Mouse (Mus musculus): ENCODE data around the gene Fsip1. TPM values are rescaled to one million over a fixed set of nuclear protein-coding genes. Genes with fewer than 3 reads are reported as not detected.
A peak's percentile ranks its signal among the peaks of the same experiment; 100 is the strongest.

Fsip1 gene
- polyA plus RNA-seq, 1 experiment from 2014 or later = 4.1 TPM

DNA sequence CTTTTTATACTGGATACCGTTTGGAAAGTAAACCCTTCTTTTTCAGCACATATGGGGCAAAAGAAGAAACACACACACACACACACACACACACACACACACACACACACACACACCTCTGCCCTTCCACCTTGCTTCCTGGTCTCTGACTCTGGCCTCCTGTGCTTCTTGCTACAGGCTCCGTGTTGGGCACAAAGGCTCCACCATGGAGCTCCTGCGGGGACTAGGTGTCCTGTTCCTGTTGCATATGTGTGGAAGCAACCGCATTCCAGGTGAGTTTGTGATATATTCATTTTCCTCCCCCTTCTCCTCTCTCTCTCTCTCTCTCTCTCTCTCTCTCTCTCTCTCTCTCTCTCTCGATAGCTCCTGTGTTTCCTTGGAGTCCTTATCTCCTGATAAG, 144.3 kb downstream of the Fsip1 start:
- H3K9me3 ChIP-seq (ENCODE audit: control insufficient read depth, low read length) = no peaks in the 10 kb centered on the region
- H3K4me1 ChIP-seq (ENCODE audit: control insufficient read depth, insufficient read depth, low read depth, low read length) = peaks cover 13% of the 10 kb centered on the region
- no peaks in the 10 kb centered on the region for H3K36me3 ChIP-seq (ENCODE audit: control insufficient read depth, insufficient read depth, low read length)
- H3K27me3 ChIP-seq (replicated peaks; ENCODE audit: control insufficient read depth, insufficient read depth, low read length) = peaks cover 3% of the 10 kb centered on the region; the same call in 1 of the 2 replicates
- WGBS = 21% methylated on average over 5 of the region's 5 CpGs
- no peak overlapping the region for H3K27ac ChIP-seq (ENCODE audit: low read depth, low read length)
- ATAC-seq = no peak
- H3K9ac ChIP-seq (ENCODE audit: low read depth, low read length) = peak overlapping the region; percentile 69; the same call in 1 of the 2 replicates
- H3K4me2 ChIP-seq (ENCODE audit: low read length) = peak overlapping the region; percentile 77
- H3K4me3 ChIP-seq (ENCODE audit: low read length) = peak overlapping the region; percentile 59

DNA sequence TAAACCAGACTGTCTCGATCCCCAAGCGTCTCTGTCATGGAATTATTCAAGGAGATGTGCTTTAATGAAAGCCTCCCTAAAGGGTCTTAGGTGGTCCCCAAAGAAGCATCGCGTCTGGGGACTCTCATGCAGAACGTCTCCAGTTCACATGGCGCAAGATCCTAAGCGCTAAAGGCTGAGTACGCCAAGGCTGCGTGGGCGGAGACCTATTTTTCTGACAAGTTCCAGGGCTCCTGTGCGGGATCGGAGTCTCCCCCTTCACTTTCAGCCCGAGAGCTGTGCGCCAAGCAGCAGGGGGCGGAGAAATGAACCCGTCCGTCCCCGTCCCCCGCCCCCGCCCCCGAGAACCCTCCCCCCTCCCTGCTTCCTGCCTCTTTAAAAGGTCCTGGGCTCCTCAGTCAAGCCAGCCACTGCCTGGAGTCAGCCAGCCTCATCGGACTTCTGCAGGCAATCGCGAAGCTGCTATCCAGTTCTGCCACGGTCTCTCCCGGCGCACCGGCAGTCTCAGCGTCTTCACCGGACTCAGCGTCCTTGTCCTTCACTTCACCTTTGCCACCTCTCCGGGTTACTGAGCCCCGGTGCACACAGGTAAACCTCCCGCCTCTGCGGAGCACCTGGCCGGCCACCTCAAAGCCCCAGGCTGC, 145.2 kb downstream of the Fsip1 start, which contains the start of gene Thbs1:
Thbs1 (plus strand) TSS at position 389 of the 644 bp plus-strand sequence.
- H3K36me3 ChIP-seq (ENCODE audit: control insufficient read depth, insufficient read depth, low read length) = no peaks in the 10 kb centered on the region
- peak within 1 kb of the TSS; percentile 77 for H3K4me2 ChIP-seq (ENCODE audit: low read length)
- ATAC-seq = peak; percentile 82
- H3K4me3 ChIP-seq (ENCODE audit: low read length) = peak within 1 kb of the TSS; percentile 59
- peaks cover 3% of the 10 kb centered on the region; the same call in 1 of the 2 replicates for H3K27me3 ChIP-seq (replicated peaks; ENCODE audit: control insufficient read depth, insufficient read depth, low read length)
- peak within 1 kb of the TSS; percentile 69 for H3K9ac ChIP-seq (ENCODE audit: low read depth, low read length)
- H3K4me1 ChIP-seq (ENCODE audit: control insufficient read depth, insufficient read depth, low read depth, low read length) = peaks cover 13% of the 10 kb centered on the region
- H3K27ac ChIP-seq (ENCODE audit: low read depth, low read length) = no peak within 1 kb of the TSS
- under 1% methylated on average over 34 of the region's 36 CpGs for WGBS
- H3K9me3 ChIP-seq (ENCODE audit: control insufficient read depth, low read length) = no peaks in the 10 kb centered on the region

DNA sequence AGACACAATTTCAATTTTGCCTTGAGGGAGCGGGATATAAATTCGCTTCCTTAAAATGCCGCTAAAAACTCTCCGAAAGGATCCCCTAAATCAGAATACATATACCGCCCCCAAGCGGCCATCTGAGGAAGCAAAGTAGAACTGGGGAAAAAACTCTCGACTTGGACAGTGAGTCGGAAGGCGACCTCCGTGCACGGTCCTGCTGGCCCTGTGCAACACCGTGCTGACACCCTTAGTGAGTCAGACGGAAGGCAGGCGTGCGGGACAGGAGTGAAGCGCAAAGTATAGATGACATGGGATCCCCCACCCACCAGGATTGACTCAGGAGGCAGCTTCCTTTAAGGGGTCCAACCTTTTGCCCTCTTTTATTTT, 145.7 kb downstream of the Fsip1 start:
- Histone ChIP-seq H3K27me3 (replicated peaks; ENCODE audit: control insufficient read depth, insufficient read depth, low read length) (peaks cover 3% of the 10 kb centered on the region; the same call in 1 of the 2 replicates), H3K4me3 (ENCODE audit: low read length) (peak overlapping the region; percentile 59), H3K4me1 (ENCODE audit: control insufficient read depth, insufficient read depth, low read depth, low read length) (peaks cover 13% of the 10 kb centered on the region), H3K9ac (ENCODE audit: low read depth, low read length) (peak overlapping the region; percentile 69), H3K36me3 (ENCODE audit: control insufficient read depth, insufficient read depth, low read length) (no peaks in the 10 kb centered on the region), H3K9me3 (ENCODE audit: control insufficient read depth, low read length) (no peaks in the 10 kb centered on the region), H3K4me2 (ENCODE audit: low read length) (peak overlapping the region; percentile 77), H3K27ac (ENCODE audit: low read depth, low read length) (no peak overlapping the region)
- under 1% methylated on average over 16 of the region's 16 CpGs for WGBS
- ATAC-seq = peak; percentile 85

DNA sequence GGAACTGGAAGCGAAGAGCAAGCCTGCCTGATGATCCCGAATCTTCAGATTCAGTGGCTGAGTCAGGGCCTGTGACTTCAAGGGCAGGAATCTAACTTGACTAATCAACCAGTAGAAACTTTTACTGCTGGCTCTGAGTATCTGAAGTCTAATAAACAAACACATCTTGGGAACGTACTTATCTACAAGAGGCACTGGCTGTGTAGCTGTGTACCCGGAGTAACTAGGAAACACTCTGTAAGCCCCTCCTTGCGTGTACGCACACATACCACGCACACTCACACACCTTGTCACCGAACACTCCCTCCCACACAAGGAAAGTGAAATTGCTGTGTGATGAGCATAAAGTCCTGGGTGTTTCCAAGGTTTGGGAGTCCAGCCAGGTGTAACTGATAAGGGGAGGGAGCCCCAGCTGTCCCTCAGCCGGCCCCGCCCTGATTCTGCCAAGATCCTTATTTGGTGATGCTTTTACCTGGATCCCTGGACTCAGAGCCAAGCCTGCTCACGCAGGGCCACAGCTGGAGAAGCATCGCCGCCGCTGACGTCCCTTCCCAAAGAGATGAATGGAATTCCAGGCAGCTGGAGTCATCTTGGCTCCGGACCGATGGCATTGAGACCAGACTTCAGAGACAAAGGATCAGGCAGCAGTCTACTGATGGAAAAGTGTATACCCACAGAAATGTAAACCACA, 146.4 kb downstream of the Fsip1 start:
- peaks cover 8% of the 10 kb centered on the region for H3K4me1 ChIP-seq (ENCODE audit: control insufficient read depth, insufficient read depth, low read depth, low read length)
- no peaks in the 10 kb centered on the region for H3K9me3 ChIP-seq (ENCODE audit: control insufficient read depth, low read length)
- no peaks in the 10 kb centered on the region for H3K36me3 ChIP-seq (ENCODE audit: control insufficient read depth, insufficient read depth, low read length)
- H3K9ac ChIP-seq (ENCODE audit: low read depth, low read length) = peak overlapping the region; percentile 56
- H3K4me2 ChIP-seq (ENCODE audit: low read length) = peak overlapping the region; percentile 77
- WGBS = 37% methylated on average over 17 of the region's 17 CpGs
- ATAC-seq = no peak; the same call in 1 of the 2 replicates
- peak overlapping the region; percentile 59 for H3K4me3 ChIP-seq (ENCODE audit: low read length)
- peaks cover 3% of the 10 kb centered on the region; the same call in 1 of the 2 replicates for H3K27me3 ChIP-seq (replicated peaks; ENCODE audit: control insufficient read depth, insufficient read depth, low read length)
- no peak overlapping the region for H3K27ac ChIP-seq (ENCODE audit: low read depth, low read length)

DNA sequence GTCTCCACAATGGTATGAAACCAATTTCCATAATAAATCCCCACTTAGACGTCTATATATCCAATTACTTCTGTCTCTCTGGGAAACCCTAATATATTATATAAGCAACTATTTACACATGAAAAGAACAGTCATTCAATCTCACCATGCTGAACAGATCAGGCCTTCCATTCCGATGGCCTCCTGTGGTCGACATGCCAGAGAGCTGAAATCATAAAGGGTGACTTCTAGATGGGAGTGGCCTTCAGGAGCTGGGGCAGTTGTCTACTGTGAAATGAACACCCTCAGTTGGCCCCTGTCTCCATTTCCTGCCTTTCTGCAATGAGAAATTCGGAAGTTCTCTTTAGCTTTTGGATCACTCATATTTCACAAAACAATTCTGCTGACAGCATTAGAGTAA, 154.6 kb downstream of the Fsip1 start:
- H3K27ac ChIP-seq (ENCODE audit: low read depth, low read length) = no peak overlapping the region
- H3K9me3 ChIP-seq (ENCODE audit: control insufficient read depth, low read length) = no peaks in the 10 kb centered on the region
- H3K27me3 ChIP-seq (replicated peaks; ENCODE audit: control insufficient read depth, insufficient read depth, low read length) = no peaks in the 10 kb centered on the region
- H3K9ac ChIP-seq (ENCODE audit: low read depth, low read length) = no peak overlapping the region
- H3K36me3 ChIP-seq (ENCODE audit: control insufficient read depth, insufficient read depth, low read length) = no peaks in the 10 kb centered on the region
- H3K4me1 ChIP-seq (ENCODE audit: control insufficient read depth, insufficient read depth, low read depth, low read length) = no peaks in the 10 kb centered on the region
- 52% methylated on average over 4 of the region's 4 CpGs for WGBS
- H3K4me3 ChIP-seq (ENCODE audit: low read length) = no peak overlapping the region
- ATAC-seq = no peak
- no peak overlapping the region for H3K4me2 ChIP-seq (ENCODE audit: low read length)

DNA sequence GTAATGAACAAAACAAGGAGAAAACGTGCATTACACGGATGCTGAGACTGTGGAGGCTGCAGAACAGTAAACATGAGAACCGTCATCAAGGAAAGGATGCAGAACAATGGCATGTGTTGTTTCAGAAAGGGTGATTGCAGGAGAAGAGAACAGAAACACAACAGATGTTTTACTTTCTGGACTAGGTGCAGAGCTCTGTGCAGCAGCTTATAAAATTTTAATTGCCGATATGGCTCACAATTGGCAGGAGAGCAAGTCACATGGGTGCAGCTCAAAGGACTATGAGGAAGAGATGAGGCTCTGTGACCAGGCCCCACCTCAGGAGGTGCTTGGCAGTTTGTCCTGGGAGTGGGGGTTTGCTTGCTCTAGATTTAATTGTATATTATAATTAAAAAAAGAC, 157.7 kb downstream of the Fsip1 start:
- H3K4me1 ChIP-seq (ENCODE audit: control insufficient read depth, insufficient read depth, low read depth, low read length) = no peaks in the 10 kb centered on the region
- no peak overlapping the region for H3K4me3 ChIP-seq (ENCODE audit: low read length)
- H3K27ac ChIP-seq (ENCODE audit: low read depth, low read length) = no peak overlapping the region
- H3K9ac ChIP-seq (ENCODE audit: low read depth, low read length) = no peak overlapping the region
- ATAC-seq = peak; percentile 65; the same call in 1 of the 2 replicates
- H3K9me3 ChIP-seq (ENCODE audit: control insufficient read depth, low read length) = no peaks in the 10 kb centered on the region
- H3K4me2 ChIP-seq (ENCODE audit: low read length) = no peak overlapping the region
- H3K36me3 ChIP-seq (ENCODE audit: control insufficient read depth, insufficient read depth, low read length) = no peaks in the 10 kb centered on the region
- WGBS = 56% methylated on average over 4 of the region's 4 CpGs
- no peaks in the 10 kb centered on the region for H3K27me3 ChIP-seq (replicated peaks; ENCODE audit: control insufficient read depth, insufficient read depth, low read length)

DNA sequence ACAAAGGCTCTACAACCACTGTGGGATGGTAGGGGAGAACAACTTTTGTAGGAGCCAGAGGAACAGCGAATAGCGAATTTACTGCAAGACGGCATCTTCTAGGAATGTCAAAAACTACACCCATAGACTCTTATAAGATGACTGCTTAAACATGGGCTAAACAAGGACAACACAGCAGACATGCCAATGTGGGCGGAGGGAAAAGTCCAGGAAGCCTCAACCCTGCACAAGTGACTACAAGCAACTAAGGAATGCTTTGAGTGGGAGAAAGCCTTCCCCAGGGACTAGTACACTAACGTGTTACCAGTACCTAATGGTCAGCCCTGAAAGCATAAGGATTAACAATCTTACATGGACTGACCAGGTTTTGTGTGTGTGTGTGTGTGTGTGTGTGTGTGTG, 165.5 kb downstream of the Fsip1 start:
- no peaks in the 10 kb centered on the region for H3K27me3 ChIP-seq (replicated peaks; ENCODE audit: control insufficient read depth, insufficient read depth, low read length)
- no peaks in the 10 kb centered on the region for H3K36me3 ChIP-seq (ENCODE audit: control insufficient read depth, insufficient read depth, low read length)
- no peaks in the 10 kb centered on the region for H3K4me1 ChIP-seq (ENCODE audit: control insufficient read depth, insufficient read depth, low read depth, low read length)
- H3K9me3 ChIP-seq (ENCODE audit: control insufficient read depth, low read length) = no peaks in the 10 kb centered on the region
- H3K4me2 ChIP-seq (ENCODE audit: low read length) = no peak overlapping the region
- 96% methylated on average over 5 of the region's 5 CpGs for WGBS
- ATAC-seq = no peak
- H3K27ac ChIP-seq (ENCODE audit: low read depth, low read length) = no peak overlapping the region
- no peak overlapping the region for H3K4me3 ChIP-seq (ENCODE audit: low read length)
- H3K9ac ChIP-seq (ENCODE audit: low read depth, low read length) = no peak overlapping the region

DNA sequence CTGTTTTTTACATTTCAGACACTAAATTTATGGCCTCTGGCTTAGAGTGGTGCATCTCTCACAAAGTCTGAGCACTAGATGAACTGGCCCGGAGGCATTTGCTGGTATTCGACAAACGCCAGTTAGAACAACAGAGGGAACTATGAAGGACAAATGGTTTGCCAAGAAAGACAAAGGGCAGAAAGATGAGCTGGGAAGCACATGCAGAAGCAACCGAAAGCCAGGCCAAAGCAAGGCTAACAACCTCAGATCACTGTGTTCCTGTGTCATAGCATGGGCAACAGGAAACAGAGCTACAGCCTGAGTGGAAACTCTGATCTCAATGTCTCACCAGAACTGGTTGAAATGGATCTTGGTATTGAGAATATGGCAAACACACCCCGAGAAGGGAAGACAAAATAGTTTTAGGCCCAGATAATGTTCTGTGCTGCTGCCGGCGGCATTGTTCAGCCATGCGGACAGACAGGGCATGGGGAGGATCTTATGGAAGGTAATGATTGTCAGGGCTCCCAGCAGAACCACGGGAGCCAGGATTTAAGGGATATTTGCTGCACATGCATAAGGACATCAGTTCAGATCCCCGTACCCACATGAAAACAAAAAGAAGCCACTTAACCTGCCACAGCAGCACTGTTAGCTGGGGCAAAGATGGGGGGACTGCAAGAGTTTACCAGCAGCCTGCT, 169.6 kb downstream of the Fsip1 start:
- Histone ChIP-seq H3K4me1 (ENCODE audit: control insufficient read depth, insufficient read depth, low read depth, low read length) (no peaks in the 10 kb centered on the region), H3K27ac (ENCODE audit: low read depth, low read length) (no peak overlapping the region), H3K27me3 (replicated peaks; ENCODE audit: control insufficient read depth, insufficient read depth, low read length) (no peaks in the 10 kb centered on the region), H3K36me3 (ENCODE audit: control insufficient read depth, insufficient read depth, low read length) (no peaks in the 10 kb centered on the region), H3K9ac (ENCODE audit: low read depth, low read length) (no peak overlapping the region), H3K4me3 (ENCODE audit: low read length) (no peak overlapping the region), H3K4me2 (ENCODE audit: low read length) (no peak overlapping the region), H3K9me3 (ENCODE audit: control insufficient read depth, low read length) (no peaks in the 10 kb centered on the region)
- no peak for ATAC-seq
- WGBS = 69% methylated on average over 10 of the region's 10 CpGs

DNA sequence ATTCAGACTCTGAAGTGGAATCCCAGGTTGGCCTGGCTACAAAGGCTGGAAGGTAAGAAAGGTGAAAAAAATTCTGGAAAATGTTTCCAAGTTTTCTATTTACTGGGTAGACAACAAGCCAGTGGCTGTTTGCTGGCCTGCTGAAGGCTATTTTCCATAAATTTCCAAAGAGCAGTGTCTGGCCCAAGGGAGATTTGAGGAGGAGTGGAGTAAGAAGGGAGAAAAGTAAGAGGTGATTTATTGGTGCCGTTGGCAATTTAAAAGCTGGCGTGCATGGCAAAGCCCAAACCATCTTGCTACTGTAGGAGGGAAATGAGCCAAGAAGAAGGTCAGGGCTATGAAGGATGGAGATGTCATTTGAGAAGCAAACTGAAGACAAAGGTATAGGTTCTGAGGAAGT, 171.1 kb downstream of the Fsip1 start:
- Histone ChIP-seq H3K27ac (ENCODE audit: low read depth, low read length) (no peak overlapping the region), H3K27me3 (replicated peaks; ENCODE audit: control insufficient read depth, insufficient read depth, low read length) (no peaks in the 10 kb centered on the region), H3K4me2 (ENCODE audit: low read length) (no peak overlapping the region), H3K9me3 (ENCODE audit: control insufficient read depth, low read length) (no peaks in the 10 kb centered on the region), H3K4me3 (ENCODE audit: low read length) (no peak overlapping the region), H3K9ac (ENCODE audit: low read depth, low read length) (no peak overlapping the region), H3K36me3 (ENCODE audit: control insufficient read depth, insufficient read depth, low read length) (no peaks in the 10 kb centered on the region), H3K4me1 (ENCODE audit: control insufficient read depth, insufficient read depth, low read depth, low read length) (no peaks in the 10 kb centered on the region)
- WGBS = 88% methylated on average over 2 of the region's 2 CpGs
- no peak for ATAC-seq
